Mouse (Mus musculus) E14TG2a.4 (cell line): ENCODE data around the gene Ifi208.

ENCODE experiments used
- CTCF ChIP-seq: conservative IDR thresholded peaks from 2 replicates; pipeline ENCODE4 v1.5.1; 2014; ENCODE audit warnings: low read length
- NANOG ChIP-seq: IDR thresholded peaks from 2 replicates; pipeline ENCODE4 v1.6.1; 2014; ENCODE audit warnings: borderline replicate concordance, low read length, mixed read lengths
- POU5F1 ChIP-seq: IDR thresholded peaks from 2 replicates; pipeline ENCODE4 v1.6.1; 2014; ENCODE audit warnings: low read length, borderline replicate concordance

DNA sequence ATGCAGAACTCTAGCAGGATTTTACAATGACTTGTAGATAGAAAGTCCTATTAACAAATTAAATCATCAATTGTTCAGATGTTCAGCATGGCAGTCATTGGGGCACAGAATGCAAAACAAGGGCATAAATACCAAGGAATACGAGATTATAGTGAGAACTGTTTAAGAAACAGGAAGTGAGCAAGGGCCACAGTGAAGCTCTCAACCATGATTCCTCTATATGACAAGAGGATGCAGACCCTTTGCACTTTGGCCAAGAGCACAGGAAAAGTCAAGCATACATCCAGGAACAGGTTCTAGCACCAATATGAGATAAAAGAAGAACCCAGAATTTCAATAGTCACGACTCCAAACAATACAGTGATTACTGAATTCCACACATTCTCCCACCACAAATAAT lies 46.8 kb upstream of the Ifi208 start:
- TF ChIP-seq CTCF (no peak), POU5F1 (no peak), NANOG (no peak)
